Mouse (Mus musculus): ENCODE results near the gene Vmn1r192. TPM values are rescaled to one million over a fixed set of nuclear protein-coding genes. Genes with fewer than 3 reads are reported as not detected.
"Not testable (repeated sequence)": the region's sequence is repeated elsewhere in the genome, so short reads cannot be mapped to it uniquely, and the experiment has no call there.

Gene Vmn1r192
- total RNA-seq (2015; ENCODE audit: low replicate concordance) = not detected in 2 replicates
- total RNA-seq (2017; ENCODE audit: low replicate concordance) = not detected in 2 replicates

DNA sequence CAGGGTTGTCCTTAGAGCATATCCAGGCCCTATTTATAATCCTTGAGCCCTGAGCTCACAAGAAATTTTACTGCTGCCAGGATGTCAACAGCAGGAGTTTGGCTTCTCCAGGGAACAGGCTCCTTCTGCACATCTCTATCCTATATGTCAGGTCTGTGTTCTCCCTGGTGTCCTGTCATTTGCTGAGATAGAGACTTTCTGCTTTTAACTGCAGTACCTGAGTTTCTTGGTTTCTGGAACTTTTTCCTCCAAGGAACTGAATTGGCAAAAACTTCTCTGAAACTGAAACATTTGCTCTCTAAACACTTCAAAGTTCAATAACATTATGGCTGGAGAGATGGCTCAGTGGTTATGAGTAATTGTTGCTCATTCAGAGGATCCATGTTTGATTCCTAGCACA is at the start of gene Vmn1r192:
TSS of gene Vmn1r192 (minus strand) at position 101 of the 400 bp plus-strand sequence.
- no peak for ATAC-seq (replicated peaks; ENCODE audit: low FRiP score, poor library complexity, severe bottlenecking)

DNA sequence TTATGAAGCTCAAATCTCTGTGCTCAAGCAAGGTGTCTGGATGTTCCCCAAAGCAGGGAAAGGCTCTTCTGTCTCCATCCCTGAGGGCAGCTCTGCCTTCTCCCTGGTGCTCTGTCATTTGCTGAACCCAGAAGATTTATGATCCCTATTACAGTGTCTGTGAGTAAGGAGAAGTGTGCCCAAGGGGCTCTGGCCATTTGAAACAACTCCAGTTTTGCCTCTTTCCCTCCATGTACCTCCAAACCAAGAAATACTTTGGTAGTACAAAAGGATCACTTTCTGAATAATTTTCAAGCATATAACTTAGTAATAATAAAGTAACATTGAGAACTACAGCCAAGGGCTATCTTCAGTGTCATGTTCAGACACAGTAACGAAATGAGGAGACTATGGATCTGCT is 32.1 kb upstream of the Vmn1r192 start, which contains the start of gene Vmn1r193:
TSS of gene Vmn1r193 (minus strand) at position 101 of the 400 bp plus-strand sequence.
- ATAC-seq (replicated peaks; ENCODE audit: low FRiP score, poor library complexity, severe bottlenecking) = not testable (repeated sequence)

DNA sequence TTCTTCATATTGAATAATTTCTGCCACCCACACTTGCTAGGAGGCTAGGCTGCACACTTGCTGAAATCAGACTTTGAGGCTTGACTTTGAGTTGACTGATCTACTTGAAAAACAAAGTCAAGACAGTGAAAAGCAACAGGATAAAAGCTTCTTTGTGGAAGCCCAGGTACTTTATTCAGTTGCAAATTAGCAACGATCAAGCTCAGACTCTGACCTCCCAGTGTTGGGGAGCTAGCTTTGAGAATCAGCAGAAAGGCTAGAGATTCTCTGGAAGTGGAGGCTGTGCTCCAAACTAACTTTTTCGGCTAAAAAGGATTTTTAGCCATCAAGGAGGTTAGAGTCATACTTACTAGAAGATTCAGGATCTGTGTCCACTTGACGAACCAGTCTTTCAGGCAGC is 1.8 kb upstream of the Vmn1r192 start:
- ATAC-seq (replicated peaks; ENCODE audit: low FRiP score, poor library complexity, severe bottlenecking) = not testable (repeated sequence)

DNA sequence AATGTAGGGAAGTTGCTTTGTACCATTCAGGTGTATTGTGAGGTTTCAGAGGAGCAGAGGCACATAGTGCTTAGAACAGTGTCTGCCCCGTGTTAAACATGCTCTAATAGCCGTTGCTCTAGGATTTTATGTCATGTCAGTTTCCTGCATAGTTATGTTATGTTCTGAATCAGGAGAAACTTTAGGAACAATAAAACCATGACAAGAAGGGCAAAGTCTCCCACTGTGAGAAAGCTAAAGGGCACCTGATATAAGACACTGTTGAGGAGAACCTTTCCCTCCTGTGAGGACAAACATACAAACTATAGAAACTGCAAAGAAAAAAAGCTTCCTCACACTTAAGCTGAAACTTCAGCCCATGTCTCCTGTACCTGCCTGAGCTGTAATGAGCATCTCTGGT is 556 bp downstream of the Vmn1r192 start:
- ATAC-seq (replicated peaks; ENCODE audit: low FRiP score, poor library complexity, severe bottlenecking) = no peak

- no peak for ATAC-seq (replicated peaks; ENCODE audit: low FRiP score, poor library complexity, severe bottlenecking)
These were observed 1.6 kb downstream of the Vmn1r192 start for GRCm38 (mm10) chr13:22189313-22189712.

GRCm38 (mm10) chr13:22183869-22184268 is 7.1 kb downstream of the Vmn1r192 start, which contains the start of gene Vmn1r191:
Gene Vmn1r191, minus strand, starts transcription at chr13:22183969.
- no peak for ATAC-seq (replicated peaks; ENCODE audit: low FRiP score, poor library complexity, severe bottlenecking)

DNA sequence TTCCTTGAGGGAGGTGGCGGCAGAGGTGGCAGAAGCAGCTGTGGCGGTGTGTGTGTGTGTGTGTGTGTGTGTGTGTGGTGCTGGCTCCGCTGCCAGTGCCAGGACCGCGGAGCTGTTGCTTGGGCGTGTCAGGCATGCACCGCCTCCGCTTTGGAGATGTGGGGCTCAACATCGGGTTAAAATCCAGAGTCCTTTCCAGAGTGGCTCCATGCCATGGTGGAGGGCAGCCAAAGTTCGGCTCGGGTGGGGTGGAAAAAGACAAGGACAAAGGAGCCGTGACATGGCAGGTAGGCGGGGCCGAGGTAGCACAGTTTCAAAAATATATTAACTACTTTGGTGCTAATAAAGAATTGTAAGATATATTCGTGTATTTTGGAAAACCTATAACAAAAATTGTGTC is 22.5 kb downstream of the Vmn1r192 start:
- no peak for ATAC-seq (replicated peaks; ENCODE audit: low FRiP score, poor library complexity, severe bottlenecking)

- not testable (repeated sequence) for ATAC-seq (replicated peaks; ENCODE audit: low FRiP score, poor library complexity, severe bottlenecking)
These were observed 54.2 kb downstream of the Vmn1r192 start for GRCm38 (mm10) chr13:22136495-22137293.

Other genes starting within 250 kb of the Vmn1r192 start
- gene Zfp184, start 246.0 kb downstream of the Vmn1r192 start, total RNA-seq (2015; ENCODE audit: low replicate concordance) = 0.19 and 2.9 TPM in 2 replicates
- 0.34 and 2.5 TPM in 2 replicates for gene Zfp184, start 246.0 kb downstream of the Vmn1r192 start, total RNA-seq (2017; ENCODE audit: low replicate concordance)
- not detected in 2 replicates for gene Pom121l2, start 209.9 kb downstream of the Vmn1r192 start, total RNA-seq (2015; ENCODE audit: low replicate concordance)
- not detected in 2 replicates for gene Pom121l2, start 209.9 kb downstream of the Vmn1r192 start, total RNA-seq (2017; ENCODE audit: low replicate concordance)
- gene Prss16, start 181.4 kb downstream of the Vmn1r192 start, total RNA-seq (2015; ENCODE audit: low replicate concordance) = 2.7 and 6.3 TPM in 2 replicates
- gene Prss16, start 181.4 kb downstream of the Vmn1r192 start, total RNA-seq (2017; ENCODE audit: low replicate concordance) = 1.8 and 2.2 TPM in 2 replicates
- 2.5 TPM in 1 of 2 replicates, not detected in the other for gene Hist1h2ah, start 155.6 kb downstream of the Vmn1r192 start, total RNA-seq (2015; ENCODE audit: low replicate concordance)
- gene Hist1h2ah, start 155.6 kb downstream of the Vmn1r192 start, total RNA-seq (2017; ENCODE audit: low replicate concordance) = 462 and 930 TPM in 2 replicates
- 14.6 and 64.4 TPM in 2 replicates for gene Hist1h2bk, start 155.3 kb downstream of the Vmn1r192 start, total RNA-seq (2015; ENCODE audit: low replicate concordance)
- 627 and 660 TPM in 2 replicates for gene Hist1h2bk, start 155.3 kb downstream of the Vmn1r192 start, total RNA-seq (2017; ENCODE audit: low replicate concordance)
- gene Hist1h4i, start 149.8 kb downstream of the Vmn1r192 start, total RNA-seq (2015; ENCODE audit: low replicate concordance) = 32.4 and 38.2 TPM in 2 replicates
- gene Hist1h4i, start 149.8 kb downstream of the Vmn1r192 start, total RNA-seq (2017; ENCODE audit: low replicate concordance) = 129 and 151 TPM in 2 replicates
- 3.7 and 12.3 TPM in 2 replicates for gene Hist1h2ag, start 148.2 kb downstream of the Vmn1r192 start, total RNA-seq (2015; ENCODE audit: low replicate concordance)
- gene Hist1h2ag, start 148.2 kb downstream of the Vmn1r192 start, total RNA-seq (2017; ENCODE audit: low replicate concordance) = 705 and 715 TPM in 2 replicates
- 17.9 and 23.8 TPM in 2 replicates for gene Hist1h2bj, start 147.9 kb downstream of the Vmn1r192 start, total RNA-seq (2015; ENCODE audit: low replicate concordance)
- 272 and 275 TPM in 2 replicates for gene Hist1h2bj, start 147.9 kb downstream of the Vmn1r192 start, total RNA-seq (2017; ENCODE audit: low replicate concordance)
- gene Vmn1r188, start 106.7 kb downstream of the Vmn1r192 start, total RNA-seq (2015; ENCODE audit: low replicate concordance) = not detected in 2 replicates
- not detected in 2 replicates for gene Vmn1r188, start 106.7 kb downstream of the Vmn1r192 start, total RNA-seq (2017; ENCODE audit: low replicate concordance)
- gene Vmn1r189, start 85.3 kb downstream of the Vmn1r192 start, total RNA-seq (2015; ENCODE audit: low replicate concordance) = not detected in 2 replicates
- gene Vmn1r189, start 85.3 kb downstream of the Vmn1r192 start, total RNA-seq (2017; ENCODE audit: low replicate concordance) = 0.43 TPM in 1 of 2 replicates, not detected in the other
- not detected in 2 replicates for gene Vmn1r191, start 7.2 kb downstream of the Vmn1r192 start, total RNA-seq (2015; ENCODE audit: low replicate concordance)
- gene Vmn1r191, start 7.2 kb downstream of the Vmn1r192 start, total RNA-seq (2017; ENCODE audit: low replicate concordance) = not detected in 2 replicates
- not detected in 2 replicates for gene Vmn1r193, start 32.0 kb upstream of the Vmn1r192 start, total RNA-seq (2015; ENCODE audit: low replicate concordance)
- gene Vmn1r193, start 32.0 kb upstream of the Vmn1r192 start, total RNA-seq (2017; ENCODE audit: low replicate concordance) = not detected in 2 replicates
- gene Vmn1r194, start 53.1 kb upstream of the Vmn1r192 start, total RNA-seq (2015; ENCODE audit: low replicate concordance) = not detected in 2 replicates
- gene Vmn1r194, start 53.1 kb upstream of the Vmn1r192 start, total RNA-seq (2017; ENCODE audit: low replicate concordance) = not detected in 2 replicates
- gene Vmn1r195, start 79.4 kb upstream of the Vmn1r192 start, total RNA-seq (2015; ENCODE audit: low replicate concordance) = not detected in 2 replicates
- not detected in 2 replicates for gene Vmn1r195, start 79.4 kb upstream of the Vmn1r192 start, total RNA-seq (2017; ENCODE audit: low replicate concordance)
- not detected in 2 replicates for gene Vmn1r196, start 98.8 kb upstream of the Vmn1r192 start, total RNA-seq (2015; ENCODE audit: low replicate concordance)
- not detected in 2 replicates for gene Vmn1r196, start 98.8 kb upstream of the Vmn1r192 start, total RNA-seq (2017; ENCODE audit: low replicate concordance)
- not detected in 2 replicates for gene Vmn1r197, start 133.4 kb upstream of the Vmn1r192 start, total RNA-seq (2015; ENCODE audit: low replicate concordance)
- gene Vmn1r197, start 133.4 kb upstream of the Vmn1r192 start, total RNA-seq (2017; ENCODE audit: low replicate concordance) = not detected in 2 replicates
- not detected in 2 replicates for gene Vmn1r198, start 159.2 kb upstream of the Vmn1r192 start, total RNA-seq (2015; ENCODE audit: low replicate concordance)
- not detected in 2 replicates for gene Vmn1r198, start 159.2 kb upstream of the Vmn1r192 start, total RNA-seq (2017; ENCODE audit: low replicate concordance)
- not detected in 2 replicates for gene Vmn1r199, start 188.7 kb upstream of the Vmn1r192 start, total RNA-seq (2015; ENCODE audit: low replicate concordance)
- not detected in 2 replicates for gene Vmn1r199, start 188.7 kb upstream of the Vmn1r192 start, total RNA-seq (2017; ENCODE audit: low replicate concordance)
- gene Vmn1r200, start 199.2 kb upstream of the Vmn1r192 start, total RNA-seq (2015; ENCODE audit: low replicate concordance) = not detected in 2 replicates
- not detected in 2 replicates for gene Vmn1r200, start 199.2 kb upstream of the Vmn1r192 start, total RNA-seq (2017; ENCODE audit: low replicate concordance)